Mouse (Mus musculus) left cerebral cortex, postnatal 36 days (tissue): Measurements from ENCODE around the gene Oosp3. TPM values are rescaled to one million over a fixed set of nuclear protein-coding genes. Genes with fewer than 3 reads are reported as not detected.

Experiments
- DNase-seq, 2 experiments: peaks; one replicate each; pipeline ENCODE4 v3.0.0; 2021 to 2022; ENCODE audit warnings: low spot score in 2 of 2, mixed read lengths in 1 of 2
- intact Hi-C: fragments of 180-260 bp; cut with DNase I; formaldehyde crosslinking; loops from one replicate; pipeline ENCODE4 v1.15.1; 2025
- total RNA-seq, 2 experiments: library from RNA; stranded (reverse); gene quantifications; 2 replicates each; pipeline ENCODE4 v1.2.3; 2021

The Oosp3 gene
- total RNA-seq = not detected

- intact Hi-C loops = no loop called here
- no peak for DNase-seq
These were observed at the start of gene Oosp3 for GRCm38 (mm10) chr19:11696755-11697154. TSS of gene Oosp3 (plus strand) at chr19:11697055.

- DNase-seq = no peak
- intact Hi-C loops = no loop called here
These were observed 47.3 kb upstream of the Oosp3 start for GRCm38 (mm10) chr19:11649564-11649963.

- DNase-seq = no peak
- intact Hi-C loops = no loop called here
These were observed 37.7 kb upstream of the Oosp3 start for GRCm38 (mm10) chr19:11659142-11659541.

GRCm38 (mm10) chr19:11660459-11660858 is 36.4 kb upstream of the Oosp3 start, which contains the start of gene Oosp2:
TSS of gene Oosp2 (minus strand) at chr19:11660559.
- no peak for DNase-seq
- intact Hi-C loops = no loop called here

- intact Hi-C loops = no loop called here
- DNase-seq = no peak
These were observed 35.3 kb upstream of the Oosp3 start for GRCm38 (mm10) chr19:11661562-11661961.

- intact Hi-C loops = no loop called here
- no peak for DNase-seq
These were observed 6.0 kb upstream of the Oosp3 start, which contains the start of gene Oosp1 for GRCm38 (mm10) chr19:11690839-11691238. TSS of gene Oosp1 (minus strand) at chr19:11691150.

GRCm38 (mm10) chr19:11691454-11691853 is 5.4 kb upstream of the Oosp3 start:
- intact Hi-C loops = no loop called here
- DNase-seq = no peak

GRCm38 (mm10) chr19:11698342-11698741 is 1.5 kb downstream of the Oosp3 start:
- intact Hi-C loops = no loop called here
- DNase-seq = no peak

- no peak for DNase-seq
- intact Hi-C loops = no loop called here
These were observed 15.6 kb downstream of the Oosp3 start for GRCm38 (mm10) chr19:11712451-11712850.

GRCm38 (mm10) chr19:11720071-11720470 is 23.2 kb downstream of the Oosp3 start:
- intact Hi-C loops = no loop called here
- no peak for DNase-seq

GRCm38 (mm10) chr19:11723870-11724269 is 27.0 kb downstream of the Oosp3 start:
- intact Hi-C loops = no loop called here

GRCm38 (mm10) chr19:11724275-11724674 is 27.4 kb downstream of the Oosp3 start:
- no peak for DNase-seq
- intact Hi-C loops = no loop called here

More at GRCm38 (mm10) chr19:11723870-11724269, 27.0 kb downstream of the Oosp3 start:
- no peak for DNase-seq

GRCm38 (mm10) chr19:11725915-11726314 is 29.1 kb downstream of the Oosp3 start:
- no peak for DNase-seq
- intact Hi-C loops = no loop called here

- intact Hi-C loops = no loop called here
- no peak for DNase-seq
These were observed 30.4 kb downstream of the Oosp3 start for GRCm38 (mm10) chr19:11727304-11727703.

GRCm38 (mm10) chr19:11730278-11730677 is 33.4 kb downstream of the Oosp3 start:
- intact Hi-C loops = no loop called here
- no peak for DNase-seq

- no peak for DNase-seq
- intact Hi-C loops = no loop called here
These were observed 39.6 kb downstream of the Oosp3 start for GRCm38 (mm10) chr19:11736455-11736854.

GRCm38 (mm10) chr19:11745680-11746079 is 48.8 kb downstream of the Oosp3 start:
- no peak for DNase-seq
- intact Hi-C loops = no loop called here

GRCm38 (mm10) chr19:11747298-11747697 is 50.4 kb downstream of the Oosp3 start, which contains the start of gene Gif:
TSS of gene Gif (plus strand) at chr19:11747554.
- no peak for DNase-seq
- intact Hi-C loops = no loop called here
